Mouse (Mus musculus) lung, adult 2 months (tissue): ENCODE measurements at regions not wholly inside any gene's neighbourhood (a gene's known extent, or its start where the extent isn't known, plus 50 kb on each side); places are given as distances from the start of the nearest gene placed in this dataset.

ENCODE experiments used
- CTCF ChIP-seq: fragments of 200-500 bp; IDR thresholded peaks from 2 replicates; pipeline ENCODE4 v1.5.1; 2011; ENCODE audit warnings: mild to moderate bottlenecking, low read length, control low read depth; ENCODE audit not compliant: insufficient read depth
- POLR2A ChIP-seq: fragments of 200-500 bp; IDR thresholded peaks from 2 replicates; pipeline ENCODE4 v1.6.1; 2011; ENCODE audit warnings: low read depth, mild to moderate bottlenecking, control low read depth, low read length, borderline replicate concordance; ENCODE audit errors: extremely low read depth

DNA sequence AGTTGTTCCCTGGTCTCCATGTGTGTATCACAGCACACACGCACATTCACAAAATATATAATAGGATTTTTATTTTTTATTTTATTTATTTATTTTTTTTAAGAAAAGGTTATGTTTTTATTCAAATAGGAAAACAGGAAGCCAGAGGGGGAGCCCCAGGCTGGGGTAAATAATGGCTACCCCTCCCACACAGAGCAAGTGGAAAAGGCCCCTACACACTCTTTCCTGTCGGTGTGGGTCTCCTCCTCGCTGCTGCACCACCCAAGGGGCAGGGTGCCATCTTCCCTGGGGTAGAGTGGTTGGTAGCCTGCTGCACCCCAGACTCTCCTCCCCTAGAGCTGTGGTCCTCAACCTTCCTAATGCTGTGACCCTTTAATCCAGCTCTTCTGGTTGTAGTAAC, 181.6 kb downstream of the Katnal1 start:
- no peak for TF ChIP-seq POLR2A
- TF ChIP-seq CTCF: no peak
